Mouse (Mus musculus): Measurements from ENCODE around the gene Plb1.

GRCm38 (mm10) chr5:32378546-32378945 lies 146.0 kb downstream of the Plb1 start:
- TF ChIP-seq MYOG (IDR thresholded peaks at IDR 0.05; ENCODE audit: control insufficient read depth in 1 of 3, insufficient read depth in 1 of 3, insufficient read length in 2 of 3, low read depth in 2 of 3) (no peak), TCF12 (IDR thresholded peaks at IDR 0.05; ENCODE audit: insufficient read depth, poor library complexity, severe bottlenecking) (no peak)

Data from myocyte (in vitro differentiated cells).